Mouse (Mus musculus) bone marrow macrophage, adult 2 months (primary cell): ENCODE data around the gene Kdm5a.

Source experiments
- CTCF ChIP-seq: IDR thresholded peaks from 2 replicates; pipeline ENCODE4 v1.5.1; 2012; ENCODE audit warnings: low read depth, mild to moderate bottlenecking, low read length, moderate library complexity
- POLR2A ChIP-seq: IDR thresholded peaks from 2 replicates; pipeline ENCODE4 v1.6.1; 2012; ENCODE audit warnings: mild to moderate bottlenecking, low read depth, low read length, borderline replicate concordance

DNA sequence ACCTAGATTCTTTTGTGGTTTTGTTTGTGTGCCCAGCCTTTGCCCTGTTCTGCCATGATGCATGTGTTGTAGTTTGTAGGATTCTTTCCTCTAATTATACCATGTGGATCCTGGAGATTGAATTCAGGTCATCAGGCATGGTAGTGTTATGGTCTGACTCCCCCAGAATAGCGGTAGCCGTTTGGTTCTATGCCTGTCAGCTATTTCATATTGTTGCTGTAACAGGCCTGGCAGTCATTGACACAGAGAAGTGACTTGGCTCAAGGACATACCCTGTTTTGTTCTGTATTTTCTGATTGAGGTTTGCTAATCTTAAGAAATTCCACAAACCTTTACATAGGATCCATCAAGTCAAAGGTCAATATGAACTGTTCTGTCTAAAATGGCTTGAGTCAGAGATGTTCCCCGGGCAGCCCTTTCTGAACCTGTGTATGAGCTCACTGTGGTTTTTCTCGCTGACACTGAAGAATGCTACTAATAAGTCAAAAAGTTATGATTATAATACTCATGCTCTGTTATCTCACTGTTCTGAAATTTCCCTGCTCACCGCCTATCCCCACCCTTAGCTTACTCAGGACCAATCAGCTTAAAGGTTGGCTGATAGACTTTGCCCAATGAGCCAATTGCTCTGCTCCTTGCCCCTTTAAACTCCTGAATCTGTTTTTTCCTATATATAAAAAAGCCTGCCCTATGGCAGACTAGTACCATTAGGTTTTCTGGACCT, 31.9 kb downstream of the Kdm5a start:
- TF ChIP-seq POLR2A (no peak), CTCF (no peak)
